In the genomic region with DNA sequence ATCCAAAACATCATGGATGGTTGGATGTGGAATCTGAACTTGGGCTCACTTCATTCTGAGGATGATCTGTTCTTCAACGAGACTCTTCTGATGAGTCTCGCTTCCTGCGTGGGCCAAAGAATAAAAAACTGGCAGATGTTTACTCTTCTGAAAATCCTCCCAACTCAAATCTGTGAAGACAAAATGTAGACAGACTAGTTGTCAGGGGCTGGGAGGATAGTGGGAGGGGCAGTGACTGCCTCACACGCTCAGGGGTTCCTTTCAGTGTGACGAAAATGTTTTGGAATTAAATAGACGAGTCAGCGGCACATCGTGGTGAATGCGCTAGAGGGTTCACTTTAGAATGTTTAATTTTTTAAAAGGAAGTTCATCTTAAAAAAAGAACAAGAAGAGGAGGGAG, we compare ENCODE assay signal across 16 mouse cellular contexts. TPM values are rescaled to one million over a fixed set of nuclear protein-coding genes. Genes with fewer than 3 reads are reported as not detected.
DNase-seq lines count a peak whose midpoint lies in the region; ATAC-seq and TF ChIP-seq lines count a peak whose summit lies in the region.
"Had no signal": no experiment of that assay in that cellular context is flagged by ENCODE, and none has a peak within 500 bp of the region (broad histone marks: within the 10 kb centered on the region; RNA-seq: fewer than 3 reads in every experiment).

No protein-coding gene starts in this region.

- no peak overlapping the region for H3K9ac ChIP-seq in liver, embryonic 14.5 days (replicated peaks)
- H3K9ac ChIP-seq: limb, embryonic 12.5 days had no signal

- no peak overlapping the region for H3K27ac ChIP-seq in liver, embryonic 14.5 days
- H3K27ac ChIP-seq: limb, embryonic 12.5 days had no signal

- TF ChIP-seq EP300 in liver, embryonic 14.5 days (IDR thresholded peaks at IDR 0.05; ENCODE audit: low read depth), result no peak

- H3K27me3 ChIP-seq in liver, embryonic 14.5 days (ENCODE audit: control insufficient read depth, insufficient read depth, low read length), result no peaks in the 10 kb centered on the region
- H3K27me3 ChIP-seq: limb, embryonic 12.5 days had no signal

- peaks cover 52% of the 10 kb centered on the region in 2 experiments for H3K4me1 ChIP-seq in liver, embryonic 14.5 days (replicated peaks; ENCODE audit: control insufficient read depth in 2 of 2, insufficient read depth in 2 of 2, low read length in 1 of 2)

- no peak for ATAC-seq in CD4-positive, CD25-positive, alpha-beta regulatory T cell, adult 4 months
- ATAC-seq in liver, embryonic 14.5 days (ENCODE audit: insufficient read depth), result no peak
- ATAC-seq: hindbrain, embryonic 16.5 days had no signal

- no peak overlapping the region for H3K4me3 ChIP-seq in liver, embryonic 14.5 days (ENCODE audit: insufficient read depth in 1 of 2, low read depth in 2 of 2, low read length in 2 of 2)
- H3K4me3 ChIP-seq: limb, embryonic 12.5 days had no signal

- 0 out of 2 replicates have a peak, but pooled peaks cover 3% of the 10 kb centered on the region for H3K36me3 ChIP-seq in liver, embryonic 14.5 days (replicated peaks; ENCODE audit: control insufficient read depth, insufficient read depth, low read depth)
- H3K36me3 ChIP-seq: limb, embryonic 12.5 days had no signal

- 69% methylated on average over 9 of the region's 9 CpGs for WGBS in liver, embryonic 14.5 days (ENCODE audit: insufficient replicate concordance)

- peak; percentile 10 for DNase-seq in CD4-positive, CD25-positive, alpha-beta regulatory T cell, adult 2 months (ENCODE audit: low read depth, low spot score)
- peak; percentile 17 to 42 for DNase-seq in left cerebral cortex, adult 18-20 months (ENCODE audit: low spot score in 2 of 2)
- DNase-seq in left cerebral cortex, adult 8-10 months (ENCODE audit: low spot score in 2 of 2), result no peak
- peak; percentile 21 for DNase-seq in induced T-regulatory cell, adult 2 months (ENCODE audit: low read depth)
- DNase-seq in liver, embryonic 14.5 days (ENCODE audit: low read depth in 3 of 3, low spot score in 3 of 3), result no peak
- no peak for DNase-seq in natural killer cell, adult 2 months (ENCODE audit: low spot score in 2 of 2)
- DNase-seq in ovary, postnatal 10 days (ENCODE audit: low spot score), result no peak
- DNase-seq: cerebellum, adult 18-20 months; heart, adult 18-20 months; heart, postnatal 10 days; kidney, postnatal 14 days; spleen, adult 18-20 months had no signal

- TF ChIP-seq CTCF in liver, embryonic 14.5 days (IDR thresholded peaks at IDR 0.05; ENCODE audit: low read depth), result no peak

- peak overlapping the region; percentile 30 for H3K4me2 ChIP-seq in liver, embryonic 14.5 days (ENCODE audit: low read depth)
- H3K4me2 ChIP-seq: limb, embryonic 12.5 days had no signal

- H3K9me3 ChIP-seq in liver, embryonic 14.5 days (ENCODE audit: control insufficient read depth, low read length), result no peaks in the 10 kb centered on the region
- H3K9me3 ChIP-seq: limb, embryonic 12.5 days had no signal

RNA-seq across cellular contexts. Expression of gene Acsl5, which starts 4.4 kb away (rescaled TPM):
- 10 to 100 TPM; 66.4 to 83.1 TPM for polyA plus RNA-seq in CD4-positive, CD25-positive, alpha-beta regulatory T cell, adult 4 months (2017; shearing (Covaris generic))
- total RNA-seq in left cerebral cortex, adult 18-20 months (2021), result 10 to 100 TPM; 56.8 to 67.2 TPM
- 10 to 100 TPM; 47.3 to 65.0 (median 57.2) TPM for total RNA-seq in left cerebral cortex, adult 8-10 months (2022)
- polyA plus RNA-seq in liver, embryonic 14.5 days (2012; rRNA removed), result 35.2 and 50.3 TPM in 2 replicates
- 117 and 126 TPM in 2 replicates for polyA plus RNA-seq in liver, embryonic 14.5 days (2014; fragmentation: Nextera tagmentation; extraction: Ambion mirVana)

RNA-seq across cellular contexts. Expression of gene Gucy2g, which starts 15.1 kb away (rescaled TPM):
- polyA plus RNA-seq in CD4-positive, CD25-positive, alpha-beta regulatory T cell, adult 4 months (2017; shearing (Covaris generic)), result under 1 TPM in 1 of 2 experiments, not detected in 1; 0.15 TPM
- total RNA-seq in left cerebral cortex, adult 18-20 months (2021), result 1 to 10 TPM; 2.8 to 3.7 TPM
- total RNA-seq in left cerebral cortex, adult 8-10 months (2022), result 1 to 10 TPM; 2.4 to 4.3 (median 3.3) TPM
- polyA plus RNA-seq in liver, embryonic 14.5 days (2012; rRNA removed), result 0.01 and 0.03 TPM in 2 replicates
- polyA plus RNA-seq in liver, embryonic 14.5 days (2014; fragmentation: Nextera tagmentation; extraction: Ambion mirVana), result not detected in 2 replicates
- total RNA-seq: neutrophil, adult 5-6 weeks had no signal
- polyA plus RNA-seq: limb, embryonic 12.5 days had no signal

RNA-seq across cellular contexts. Expression of gene Zdhhc6, which starts 59.7 kb away (rescaled TPM):
- 10 to 100 TPM; 61.9 to 69.0 TPM for polyA plus RNA-seq in CD4-positive, CD25-positive, alpha-beta regulatory T cell, adult 4 months (2017; shearing (Covaris generic))
- total RNA-seq in left cerebral cortex, adult 18-20 months (2021), result 10 to 100 TPM; 27.4 to 27.8 TPM
- total RNA-seq in left cerebral cortex, adult 8-10 months (2022), result 10 to 100 TPM; 23.4 to 26.2 (median 24.8) TPM
- 10.6 and 14.2 TPM in 2 replicates for polyA plus RNA-seq in liver, embryonic 14.5 days (2012; rRNA removed)
- polyA plus RNA-seq in liver, embryonic 14.5 days (2014; fragmentation: Nextera tagmentation; extraction: Ambion mirVana), result 51.3 and 51.7 TPM in 2 replicates

RNA-seq across cellular contexts. Expression of gene Vti1a, which starts 59.9 kb away (rescaled TPM):
- 10 to 100 TPM; 32.4 to 45.4 TPM for polyA plus RNA-seq in CD4-positive, CD25-positive, alpha-beta regulatory T cell, adult 4 months (2017; shearing (Covaris generic))
- 10 to 100 TPM; 63.5 to 68.1 TPM for total RNA-seq in left cerebral cortex, adult 18-20 months (2021)
- 10 to 100 TPM; 62.8 to 67.7 (median 64.3) TPM for total RNA-seq in left cerebral cortex, adult 8-10 months (2022)
- 4.6 and 6.9 TPM in 2 replicates for polyA plus RNA-seq in liver, embryonic 14.5 days (2012; rRNA removed)
- polyA plus RNA-seq in liver, embryonic 14.5 days (2014; fragmentation: Nextera tagmentation; extraction: Ambion mirVana), result 10.9 and 11.9 TPM in 2 replicates

Comparison
In these comparisons a context has a peak if more than half of its experiments do, and no peak if none do; other contexts are left out.
1. DNase-seq: peak in CD4-positive, CD25-positive, alpha-beta regulatory T cell, adult 2 months (single experiment), left cerebral cortex, adult 18-20 months (2 of 2) and induced T-regulatory cell, adult 2 months (single experiment); none in left cerebral cortex, adult 8-10 months (0 of 2), liver, embryonic 14.5 days (0 of 3), natural killer cell, adult 2 months (0 of 2) and ovary, postnatal 10 days (single experiment).